Mouse (Mus musculus): ENCODE measurements around the gene Spc24.
"Not testable (repeated sequence)": the region's sequence is repeated elsewhere in the genome, so short reads cannot be mapped to it uniquely, and the experiment has no call there.

Gene Spc24

GRCm38 (mm10) chr9:21784517-21785307, 24.6 kb upstream of the Spc24 start:
- no peak for DNase-seq

DNA sequence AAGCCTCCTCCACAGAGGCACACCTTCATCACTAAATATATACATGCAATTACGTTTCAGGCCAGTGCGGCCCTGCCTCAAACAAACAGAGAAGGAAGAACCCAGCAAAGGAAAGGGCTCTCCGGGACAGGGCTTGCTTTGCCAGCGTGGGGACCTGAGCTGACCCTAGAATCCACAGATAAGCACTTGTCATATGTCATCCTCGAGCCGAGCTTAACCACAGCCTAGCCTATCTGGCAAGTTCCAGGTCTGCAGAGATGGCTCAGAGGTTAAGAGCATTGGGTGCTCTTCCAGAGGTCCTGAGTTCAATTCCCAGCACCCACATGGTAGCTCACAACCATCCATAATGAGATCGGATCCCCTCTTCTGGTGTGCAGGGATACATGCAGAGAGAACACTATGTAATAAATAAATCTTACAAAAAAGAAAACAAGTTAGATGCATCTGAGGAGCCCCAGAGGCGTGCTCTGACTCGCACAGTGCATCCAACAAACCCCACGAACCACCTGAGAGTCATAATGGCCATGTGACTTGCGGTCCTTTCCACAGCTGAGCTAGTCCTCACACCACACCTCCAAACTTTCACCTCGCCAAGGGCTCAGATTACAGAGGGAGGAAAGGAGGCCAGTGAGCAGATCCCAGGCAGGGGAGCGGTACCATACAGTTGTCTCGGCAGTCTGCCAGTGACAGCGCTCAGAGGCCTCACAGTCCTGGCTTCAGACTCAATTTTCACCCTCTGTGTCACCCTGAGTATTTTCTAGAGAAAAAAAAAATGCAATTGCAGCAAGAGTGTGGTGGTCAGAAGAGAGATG, 21.8 kb upstream of the Spc24 start:
- DNase-seq, result no peak

- DNase-seq, result no peak
Measured at GRCm38 (mm10) chr9:21777726-21778125, 17.6 kb upstream of the Spc24 start.

GRCm38 (mm10) chr9:21774353-21774752, 14.2 kb upstream of the Spc24 start:
- no peak for DNase-seq

- not testable (repeated sequence) for DNase-seq
Measured at GRCm38 (mm10) chr9:21773396-21773795, 13.3 kb upstream of the Spc24 start.

DNA sequence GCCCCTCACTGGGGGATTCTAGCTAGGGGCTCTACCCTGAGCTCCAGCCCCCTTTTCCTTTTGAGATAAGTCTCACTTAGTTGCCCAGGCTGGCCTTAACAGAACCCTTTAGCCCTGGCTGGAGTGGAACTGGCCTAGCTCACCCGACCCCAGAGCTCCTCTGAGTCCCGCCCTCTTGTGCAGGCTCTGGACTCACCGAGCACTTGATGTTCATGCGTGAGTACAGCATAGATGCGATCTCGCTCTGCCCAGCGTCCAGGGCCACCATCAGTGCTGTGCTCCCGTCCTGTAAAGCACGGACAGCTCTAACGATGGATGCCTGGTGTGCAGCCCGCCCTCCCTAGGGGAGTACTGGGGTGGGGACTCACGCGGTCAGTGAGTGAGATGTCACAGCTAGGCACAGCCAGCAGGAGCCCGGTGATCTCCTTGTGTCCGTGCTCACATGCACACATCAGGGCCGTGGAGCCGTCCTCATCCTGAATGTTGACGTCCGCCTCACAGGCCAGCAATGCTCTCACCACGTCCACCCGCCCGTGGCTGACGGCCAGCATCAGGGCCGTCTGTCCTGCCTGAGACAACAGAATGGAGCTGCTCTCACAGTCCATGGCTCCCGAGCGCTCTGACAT, 9.6 kb upstream of the Spc24 start:
- DNase-seq, result no peak

DNA sequence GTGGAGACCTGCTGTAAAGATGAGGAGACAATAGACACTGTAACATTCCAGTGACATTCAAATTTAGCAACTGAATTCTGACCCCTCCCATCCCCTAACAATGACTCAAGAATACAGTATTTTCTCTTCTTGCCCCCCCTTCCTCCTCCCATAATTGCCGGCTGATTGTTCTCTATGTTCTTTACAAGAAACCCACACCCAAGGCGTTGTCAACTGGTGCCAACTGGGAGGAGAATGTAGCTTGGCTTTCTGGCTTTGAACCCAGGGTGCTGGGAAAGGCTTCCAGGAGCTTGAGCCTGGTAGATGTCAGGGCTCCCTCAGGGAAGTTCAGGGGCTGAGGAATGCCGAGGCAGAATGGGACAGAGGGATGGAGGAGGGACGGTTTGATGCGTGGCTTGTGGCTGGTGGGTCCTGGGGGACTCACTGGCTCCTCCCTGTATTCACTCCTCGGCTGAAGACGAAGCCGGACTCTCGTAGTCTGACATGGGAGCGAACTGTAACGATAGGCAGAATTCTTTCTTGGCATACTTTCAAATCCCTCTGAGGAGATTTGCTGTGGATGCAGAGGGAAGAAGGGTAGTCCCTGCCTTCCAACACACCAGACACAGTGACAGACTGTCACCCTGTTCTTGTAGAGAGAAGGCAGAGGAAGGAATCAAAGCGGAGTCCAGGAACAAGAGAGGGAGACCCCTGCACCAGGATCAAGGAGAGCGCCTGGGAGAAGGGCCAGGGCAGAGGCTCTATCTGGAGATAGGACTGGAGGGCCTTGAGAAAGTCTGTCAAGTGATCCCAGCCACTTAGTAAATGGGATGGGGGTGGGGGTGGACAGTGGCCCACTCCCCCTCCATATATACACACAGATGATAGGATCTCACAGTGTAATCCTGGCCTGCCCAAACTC, 8.7 kb upstream of the Spc24 start:
- no peak for DNase-seq

GRCm38 (mm10) chr9:21767896-21768295, 7.8 kb upstream of the Spc24 start:
- DNase-seq, result no peak

GRCm38 (mm10) chr9:21764084-21764999, 4.2 kb upstream of the Spc24 start:
- no peak for DNase-seq

DNA sequence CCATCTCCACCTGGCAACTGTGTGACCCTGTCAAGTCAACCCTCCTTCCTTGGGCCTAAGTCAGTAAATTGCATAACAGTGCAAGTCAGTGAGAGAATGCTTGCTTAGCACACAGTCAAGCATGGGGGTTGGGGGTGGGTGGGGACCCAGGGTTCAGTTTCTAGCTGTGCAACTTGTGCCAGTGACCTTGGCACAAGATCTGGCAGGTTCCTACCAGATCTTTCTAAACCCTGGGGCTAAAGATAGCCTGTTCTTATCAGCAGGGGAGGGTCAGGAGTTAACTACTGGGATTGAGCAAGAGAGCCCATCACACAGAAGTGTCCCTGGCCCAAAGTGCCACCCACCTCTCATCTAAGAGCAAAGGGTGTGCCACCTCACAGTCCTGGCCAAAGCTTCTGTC, 2.0 kb upstream of the Spc24 start:
- no peak for DNase-seq

DNA sequence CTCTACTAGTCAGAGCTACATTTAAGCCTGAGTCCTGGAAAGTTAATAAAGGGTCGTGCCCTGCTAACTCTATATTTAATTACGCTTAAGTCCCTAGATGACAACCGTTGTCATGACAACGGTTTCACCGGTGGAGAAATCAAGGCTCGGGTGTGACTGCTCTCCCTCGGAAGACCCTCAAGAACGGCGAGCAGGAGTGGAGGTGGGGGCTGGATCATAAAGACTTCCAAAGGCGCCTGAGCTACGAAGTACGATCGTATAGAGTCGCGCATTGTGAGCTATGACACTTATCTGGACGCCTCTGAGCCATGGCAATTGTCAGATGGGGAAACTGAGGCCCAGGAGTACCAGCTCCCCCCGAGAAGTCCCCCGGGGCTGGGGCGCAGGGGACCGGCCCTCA, 385 bp downstream of the Spc24 start:
- DNase-seq, result no peak

GRCm38 (mm10) chr9:21758576-21759529, 1.2 kb downstream of the Spc24 start:
- no peak for DNase-seq

DNA sequence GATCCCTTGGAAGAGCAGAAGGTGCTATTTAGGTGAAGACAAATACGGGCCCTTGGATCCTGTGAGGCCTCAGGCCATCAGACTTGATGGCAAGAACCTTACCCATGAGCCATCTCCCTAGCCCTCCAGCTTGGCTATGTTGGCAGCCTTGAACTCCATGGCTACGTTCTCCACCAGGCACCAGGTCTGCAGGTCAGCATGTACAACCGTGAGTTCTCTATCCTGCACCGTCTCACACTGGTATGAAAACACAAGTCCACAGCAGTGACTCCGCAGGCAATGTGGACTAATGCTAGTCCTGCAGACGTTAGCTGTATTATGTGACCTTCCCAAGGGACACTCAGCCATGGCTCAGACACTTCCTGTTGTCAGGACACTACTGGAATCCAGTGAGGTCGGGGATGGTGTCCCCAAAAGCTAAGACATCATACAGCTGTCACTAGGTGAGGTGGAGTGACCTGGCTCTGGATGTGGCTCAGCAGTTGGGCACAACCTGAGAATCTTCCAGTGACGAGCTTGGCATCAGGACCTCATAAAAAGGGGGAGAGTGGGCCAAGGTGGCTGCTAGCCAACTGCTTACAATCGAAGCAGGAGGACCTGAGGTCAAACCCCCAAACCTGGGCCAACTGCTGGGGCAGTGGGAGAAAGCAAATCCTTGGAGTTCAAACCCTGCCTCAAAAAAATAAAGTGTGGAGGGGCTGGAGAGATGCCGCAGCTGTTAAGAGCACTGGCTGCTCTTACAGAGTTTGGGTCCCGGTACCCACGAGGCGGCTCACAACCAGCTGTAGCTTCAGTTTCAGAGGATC, 5.4 kb downstream of the Spc24 start:
- DNase-seq, result no peak

DNA sequence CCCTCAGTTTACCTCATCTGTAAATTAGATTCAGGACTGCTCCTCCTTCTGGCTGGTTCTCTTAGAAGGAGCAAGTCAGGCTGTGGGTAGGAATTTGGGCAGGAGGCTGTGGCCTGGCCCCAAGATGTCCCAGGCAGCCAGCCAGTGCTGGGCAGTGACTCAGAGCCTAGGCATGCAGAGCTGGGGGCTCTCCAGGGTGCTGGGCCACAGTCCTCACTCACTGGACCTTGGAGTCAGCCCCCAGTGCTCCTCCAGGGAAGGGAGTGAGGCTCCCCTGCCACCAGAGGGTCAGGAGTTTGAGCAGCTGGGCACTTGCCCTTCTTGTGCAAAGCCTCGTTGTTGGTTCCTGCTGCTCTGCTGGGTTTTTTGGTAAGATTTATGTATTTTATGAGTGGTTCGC, 6.1 kb downstream of the Spc24 start:
- no peak for DNase-seq

GRCm38 (mm10) chr9:21752252-21752792, 7.8 kb downstream of the Spc24 start:
- no peak for DNase-seq

GRCm38 (mm10) chr9:21751347-21751746, 8.8 kb downstream of the Spc24 start:
- DNase-seq, result no peak

DNA sequence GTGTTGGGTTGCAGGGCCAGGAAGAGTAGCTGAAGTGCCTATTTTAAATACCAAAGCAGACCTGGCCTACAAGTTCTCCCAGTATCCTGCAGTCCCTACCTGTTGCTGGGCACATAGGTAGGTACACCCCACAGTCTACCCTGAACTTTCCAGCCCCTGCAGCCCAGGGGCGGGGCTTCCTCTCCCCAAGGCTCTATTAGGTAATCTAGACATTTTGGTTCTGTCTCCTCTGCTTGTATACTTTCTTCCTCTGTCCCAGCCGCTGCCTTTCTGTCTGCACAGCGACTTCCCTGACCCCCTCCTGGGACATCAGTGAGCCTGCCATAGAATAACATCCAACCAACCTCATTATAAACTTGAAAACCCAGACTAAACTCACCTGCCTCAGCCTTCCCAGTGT, 9.7 kb downstream of the Spc24 start:
- no peak for DNase-seq

DNA sequence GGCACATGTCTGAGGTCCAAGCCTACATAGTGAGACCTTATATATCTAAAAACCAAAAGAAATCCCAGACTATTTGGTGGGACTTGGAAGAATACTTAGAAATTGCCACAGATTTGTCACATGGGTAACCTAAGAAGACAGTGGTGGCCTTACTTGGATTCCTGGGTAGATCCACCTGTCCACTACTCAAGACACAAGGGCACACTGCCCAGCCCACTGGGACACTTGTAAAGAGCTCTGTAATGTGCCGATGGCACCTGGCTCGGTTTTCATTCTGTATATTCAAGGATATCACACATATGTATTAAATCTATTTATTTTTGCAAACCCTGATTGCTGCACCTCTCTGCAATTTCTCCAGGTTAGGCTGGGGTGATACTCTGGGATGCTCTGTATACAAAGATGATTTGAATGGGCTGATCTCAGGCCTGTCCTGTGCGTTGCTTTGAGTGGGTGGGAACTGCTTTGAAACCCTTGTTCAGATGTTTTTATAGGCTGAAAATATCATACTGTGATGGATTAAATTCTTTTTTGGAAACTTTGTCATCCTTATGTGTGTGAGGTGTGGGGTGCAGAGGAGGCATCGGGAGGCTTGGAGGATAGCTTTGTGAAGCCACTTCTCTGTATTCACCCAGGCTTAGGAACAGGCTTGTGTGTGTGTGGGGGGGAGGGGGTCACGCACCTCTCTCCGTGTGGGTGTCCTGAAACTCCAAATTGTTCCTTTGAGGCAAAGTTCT, 10.6 kb downstream of the Spc24 start:
- DNase-seq, result no peak
